Mouse (Mus musculus): ENCODE measurements around the gene Chm. TPM values are rescaled to one million over a fixed set of nuclear protein-coding genes. Genes with fewer than 3 reads are reported as not detected.
"Not testable (repeated sequence)": the region's sequence is repeated elsewhere in the genome, so short reads cannot be mapped to it uniquely, and the experiment has no call there.

The Chm gene
- total RNA-seq (2021), result 10 to 100 TPM; 35.8 to 38.0 TPM
- long read RNA-seq, experiment 1, full-length matches to known transcripts, result 15 of 27 reads
- long read RNA-seq, experiment 1, partial matches to known transcripts, result 3 of 27 reads
- long read RNA-seq, experiment 1, other reads (novel, unspliced or antisense), result 9 of 27 reads
- long read RNA-seq, experiment 2, full-length matches to known transcripts, result 18 of 28 reads
- long read RNA-seq, experiment 2, partial matches to known transcripts, result 1 of 28 reads
- long read RNA-seq, experiment 2, other reads (novel, unspliced or antisense), result 9 of 28 reads

- TF ChIP-seq CTCF (conservative IDR thresholded peaks at IDR 0.05), result no peak
- peak within 1 kb of the TSS; percentile 93 for H3K27ac ChIP-seq
- DNase-seq (ENCODE audit: low spot score in 2 of 2), result peak; percentile 41 to 64
- H3K4me3 ChIP-seq, result peak within 1 kb of the TSS; percentile 71
These were observed at the start of gene Chm for GRCm38 (mm10) chrX:113185230-113185985. TSS of gene Chm (minus strand) at chrX:113185517.

- DNase-seq (ENCODE audit: low spot score in 2 of 2), result no peak
- Histone ChIP-seq H3K27ac (no peak overlapping the region), H3K4me3 (no peak overlapping the region)
- no peak for TF ChIP-seq CTCF (conservative IDR thresholded peaks at IDR 0.05)
These were observed 8.6 kb upstream of the Chm start for GRCm38 (mm10) chrX:113193901-113194300.

- peak overlapping the region; percentile 93 for H3K27ac ChIP-seq
- H3K4me3 ChIP-seq, result peak overlapping the region; percentile 71
- DNase-seq (ENCODE audit: low spot score in 2 of 2), result no peak
- TF ChIP-seq CTCF (conservative IDR thresholded peaks at IDR 0.05), result no peak
These were observed 618 bp downstream of the Chm start for GRCm38 (mm10) chrX:113184569-113185229.

GRCm38 (mm10) chrX:113180856-113181255 is 4.5 kb downstream of the Chm start:
- DNase-seq (ENCODE audit: low spot score in 2 of 2); H3K27ac ChIP-seq; H3K4me3 ChIP-seq: not testable (repeated sequence)

- no peak overlapping the region for H3K27ac ChIP-seq
- TF ChIP-seq CTCF (conservative IDR thresholded peaks at IDR 0.05), result no peak
- no peak overlapping the region for H3K4me3 ChIP-seq
- DNase-seq (ENCODE audit: low spot score in 2 of 2), result no peak
These were observed 12.6 kb downstream of the Chm start for GRCm38 (mm10) chrX:113172766-113173165.

- no peak for DNase-seq (ENCODE audit: low spot score in 2 of 2)
- Histone ChIP-seq H3K4me3 (no peak overlapping the region), H3K27ac (no peak overlapping the region)
- TF ChIP-seq CTCF (conservative IDR thresholded peaks at IDR 0.05), result no peak
These were observed 13.0 kb downstream of the Chm start for GRCm38 (mm10) chrX:113172271-113172670.

GRCm38 (mm10) chrX:113160268-113160860 is 25.0 kb downstream of the Chm start:
- Histone ChIP-seq H3K4me3 (no peak overlapping the region), H3K27ac (no peak overlapping the region)
- DNase-seq (ENCODE audit: low spot score in 2 of 2), result no peak
- no peak for TF ChIP-seq CTCF (conservative IDR thresholded peaks at IDR 0.05)

- no peak for TF ChIP-seq CTCF (conservative IDR thresholded peaks at IDR 0.05)
- no peak for DNase-seq (ENCODE audit: low spot score in 2 of 2)
- H3K4me3 ChIP-seq, result no peak overlapping the region
- H3K27ac ChIP-seq, result no peak overlapping the region
These were observed 101.1 kb downstream of the Chm start for GRCm38 (mm10) chrX:113084171-113084570.

GRCm38 (mm10) chrX:113076053-113076452 is 109.3 kb downstream of the Chm start:
- H3K27ac ChIP-seq, result no peak overlapping the region
- no peak overlapping the region for H3K4me3 ChIP-seq
- no peak for DNase-seq (ENCODE audit: low spot score in 2 of 2)
- 0 out of 2 replicates have a peak, but pooled peaks have one; percentile 3 for TF ChIP-seq CTCF (conservative IDR thresholded peaks at IDR 0.05)

GRCm38 (mm10) chrX:113074823-113075222 is 110.5 kb downstream of the Chm start:
- Histone ChIP-seq H3K4me3 (no peak overlapping the region), H3K27ac (no peak overlapping the region)
- no peak for DNase-seq (ENCODE audit: low spot score in 2 of 2)
- no peak for TF ChIP-seq CTCF (conservative IDR thresholded peaks at IDR 0.05)

- Histone ChIP-seq H3K4me3 (no peak overlapping the region), H3K27ac (no peak overlapping the region)
- DNase-seq (ENCODE audit: low spot score in 2 of 2), result no peak
- no peak for TF ChIP-seq CTCF (conservative IDR thresholded peaks at IDR 0.05)
These were observed 181.7 kb downstream of the Chm start for GRCm38 (mm10) chrX:113003621-113004020.

GRCm38 (mm10) chrX:113002192-113002591 is 183.1 kb downstream of the Chm start:
- no peak overlapping the region for H3K4me3 ChIP-seq
- no peak overlapping the region for H3K27ac ChIP-seq
- no peak for TF ChIP-seq CTCF (conservative IDR thresholded peaks at IDR 0.05)
- DNase-seq (ENCODE audit: low spot score in 2 of 2), result no peak

Small RNA genes lying within 50 kb of the gene (microRNA-seq; reads per million reads assigned to microRNA genes)
- 4,980 to 6,234 reads per million in 2 experiments for gene Mir361

Other genes with a start within 250 kb of the Chm start
- gene Dach2, start 112.0 kb upstream of the Chm start, total RNA-seq (2021), result 1 to 10 TPM in 1 of 2 experiments, under 1 TPM in 1; 0.71 to 1.1 TPM